Mouse (Mus musculus): ENCODE results near the gene Dag1. TPM values are rescaled to one million over a fixed set of nuclear protein-coding genes. Genes with fewer than 3 reads are reported as not detected.

Gene Dag1
- polyA plus RNA-seq, 1 experiment from 2014 or later, result 79.5 TPM

DNA sequence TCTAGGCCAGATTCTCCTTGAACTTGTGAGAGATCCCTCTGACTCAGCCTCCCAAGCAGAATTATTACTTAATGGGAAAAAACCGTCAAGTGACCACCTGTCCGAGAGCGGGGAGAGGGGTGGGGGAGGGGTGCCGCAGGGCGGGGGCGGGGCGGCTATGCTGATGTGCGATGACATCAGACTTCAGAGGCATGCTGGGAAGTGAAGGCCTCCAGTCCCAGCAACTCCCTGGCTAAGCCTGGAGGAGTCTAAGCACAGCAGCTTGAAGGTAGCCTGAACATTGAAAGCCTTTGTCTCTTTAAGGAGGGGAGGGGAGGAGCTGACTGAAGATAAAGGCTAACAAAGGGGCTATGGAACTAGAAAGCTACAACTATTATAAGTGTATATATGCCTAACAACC lies 98.6 kb downstream of the Dag1 start:
- no peak overlapping the region for H3K4me2 ChIP-seq (ENCODE audit: low read length)
- WGBS, result 32% methylated on average over 8 of the region's 8 CpGs

DNA sequence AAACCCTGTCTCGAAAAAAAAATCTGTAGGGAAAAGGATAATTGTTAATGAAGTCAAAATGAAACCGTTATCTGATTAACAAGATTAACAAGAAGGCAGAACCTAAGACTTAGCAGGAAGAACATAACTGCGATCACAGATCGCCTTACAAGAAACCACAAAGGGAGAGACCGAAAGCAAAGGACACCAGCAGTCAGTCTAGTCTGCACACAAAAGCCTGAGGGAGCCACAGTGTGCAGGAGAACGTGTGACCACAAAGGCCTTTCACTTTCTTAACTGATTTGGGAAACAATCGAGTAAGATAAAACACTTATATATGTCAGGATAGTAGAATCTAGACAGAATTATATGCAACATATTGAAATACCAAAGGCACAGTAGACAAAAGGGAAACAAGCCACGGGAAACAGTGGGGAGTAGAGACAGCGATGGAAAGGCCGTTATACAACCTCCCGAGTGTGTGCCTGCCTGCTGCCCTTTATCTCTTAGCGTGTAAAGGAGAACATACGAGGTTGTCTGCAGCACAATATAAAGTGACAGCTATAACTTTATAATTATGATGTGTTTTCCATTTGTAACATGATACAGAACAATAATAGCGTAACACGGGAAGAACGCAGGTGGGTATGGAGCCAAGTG lies 100.0 kb downstream of the Dag1 start:
- no peak for ATAC-seq
- Histone ChIP-seq H3K27me3 (ENCODE audit: control insufficient read depth, insufficient read depth, low read depth, low read length) (no peaks in the 10 kb centered on the region), H3K27ac (ENCODE audit: low read length) (no peak overlapping the region), H3K4me2 (ENCODE audit: low read length) (no peak overlapping the region), H3K4me1 (ENCODE audit: control insufficient read depth, insufficient read depth, low read length) (no peaks in the 10 kb centered on the region), H3K4me3 (ENCODE audit: low read depth, low read length) (no peak overlapping the region), H3K9ac (ENCODE audit: low read depth, low read length) (no peak overlapping the region), H3K9me3 (replicated peaks; ENCODE audit: control insufficient read depth, low read length, poor library complexity, severe bottlenecking) (no peaks in the 10 kb centered on the region), H3K36me3 (ENCODE audit: control insufficient read depth, insufficient read depth, low read length) (no peaks in the 10 kb centered on the region)
- WGBS, result 75% methylated on average over 16 of the region's 16 CpGs

More for the DNA sequence above, 98.6 kb downstream of the Dag1 start:
- Histone ChIP-seq H3K27ac (ENCODE audit: low read length) (no peak overlapping the region), H3K27me3 (ENCODE audit: control insufficient read depth, insufficient read depth, low read depth, low read length) (no peaks in the 10 kb centered on the region), H3K9ac (ENCODE audit: low read depth, low read length) (no peak overlapping the region), H3K4me3 (ENCODE audit: low read depth, low read length) (no peak overlapping the region), H3K9me3 (replicated peaks; ENCODE audit: control insufficient read depth, low read length, poor library complexity, severe bottlenecking) (no peaks in the 10 kb centered on the region), H3K4me1 (ENCODE audit: control insufficient read depth, insufficient read depth, low read length) (no peaks in the 10 kb centered on the region), H3K36me3 (ENCODE audit: control insufficient read depth, insufficient read depth, low read length) (no peaks in the 10 kb centered on the region)
- ATAC-seq, result no peak

DNA sequence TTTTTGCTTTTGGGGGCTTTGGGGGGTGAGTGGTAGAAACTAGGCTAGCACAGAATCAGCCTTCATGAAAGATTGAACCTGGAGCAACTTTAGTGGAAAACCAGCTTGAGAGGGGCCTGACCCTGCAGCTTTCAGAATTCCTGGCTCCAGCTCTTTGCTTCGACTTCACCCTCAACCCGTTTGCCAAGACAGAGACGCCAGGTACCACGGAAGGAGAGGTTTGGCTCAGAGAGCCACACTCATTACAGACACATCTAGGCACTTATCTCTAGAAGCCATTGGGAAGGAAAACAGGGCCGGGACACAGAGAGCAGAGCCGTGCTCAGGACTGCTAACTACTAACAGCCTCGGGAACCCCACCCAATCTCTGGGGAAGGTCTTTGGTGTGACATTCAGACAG lies 105.9 kb downstream of the Dag1 start:
- ATAC-seq, result no peak
- Histone ChIP-seq H3K4me1 (ENCODE audit: control insufficient read depth, insufficient read depth, low read length) (no peaks in the 10 kb centered on the region), H3K4me2 (ENCODE audit: low read length) (no peak overlapping the region), H3K4me3 (ENCODE audit: low read depth, low read length) (no peak overlapping the region), H3K27ac (ENCODE audit: low read length) (no peak overlapping the region), H3K27me3 (ENCODE audit: control insufficient read depth, insufficient read depth, low read depth, low read length) (no peaks in the 10 kb centered on the region), H3K9me3 (replicated peaks; ENCODE audit: control insufficient read depth, low read length, poor library complexity, severe bottlenecking) (no peaks in the 10 kb centered on the region), H3K9ac (ENCODE audit: low read depth, low read length) (no peak overlapping the region), H3K36me3 (ENCODE audit: control insufficient read depth, insufficient read depth, low read length) (no peaks in the 10 kb centered on the region)
- WGBS, result 76% methylated on average over 7 of the region's 7 CpGs

DNA sequence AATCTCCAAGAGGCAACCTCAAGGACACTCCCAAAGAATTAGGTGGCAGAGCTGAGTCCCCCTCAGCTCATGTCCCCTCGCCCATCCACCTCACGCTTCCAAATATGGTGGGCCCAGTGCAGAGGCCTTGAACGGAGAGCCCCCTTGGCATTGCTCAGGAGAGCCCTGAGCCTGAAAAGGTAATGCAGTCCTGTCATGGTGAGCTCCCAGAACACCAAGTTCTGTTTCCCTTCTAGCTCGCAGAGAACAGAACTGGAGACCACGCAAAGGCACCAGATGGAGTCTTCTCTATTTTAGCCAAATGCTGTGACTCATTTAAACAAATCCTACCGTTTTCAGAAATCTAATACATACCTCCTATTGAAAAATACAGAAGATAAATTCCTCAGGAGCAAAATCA lies 106.3 kb downstream of the Dag1 start:
- no peak for ATAC-seq
- no peak overlapping the region for H3K27ac ChIP-seq (ENCODE audit: low read length)
- no peak overlapping the region for H3K4me2 ChIP-seq (ENCODE audit: low read length)
- H3K4me3 ChIP-seq (ENCODE audit: low read depth, low read length), result no peak overlapping the region
- H3K36me3 ChIP-seq (ENCODE audit: control insufficient read depth, insufficient read depth, low read length), result no peaks in the 10 kb centered on the region
- no peaks in the 10 kb centered on the region for H3K9me3 ChIP-seq (replicated peaks; ENCODE audit: control insufficient read depth, low read length, poor library complexity, severe bottlenecking)
- WGBS, result 86% methylated on average over 6 of the region's 6 CpGs
- no peaks in the 10 kb centered on the region for H3K4me1 ChIP-seq (ENCODE audit: control insufficient read depth, insufficient read depth, low read length)
- H3K9ac ChIP-seq (ENCODE audit: low read depth, low read length), result no peak overlapping the region
- no peaks in the 10 kb centered on the region for H3K27me3 ChIP-seq (ENCODE audit: control insufficient read depth, insufficient read depth, low read depth, low read length)

DNA sequence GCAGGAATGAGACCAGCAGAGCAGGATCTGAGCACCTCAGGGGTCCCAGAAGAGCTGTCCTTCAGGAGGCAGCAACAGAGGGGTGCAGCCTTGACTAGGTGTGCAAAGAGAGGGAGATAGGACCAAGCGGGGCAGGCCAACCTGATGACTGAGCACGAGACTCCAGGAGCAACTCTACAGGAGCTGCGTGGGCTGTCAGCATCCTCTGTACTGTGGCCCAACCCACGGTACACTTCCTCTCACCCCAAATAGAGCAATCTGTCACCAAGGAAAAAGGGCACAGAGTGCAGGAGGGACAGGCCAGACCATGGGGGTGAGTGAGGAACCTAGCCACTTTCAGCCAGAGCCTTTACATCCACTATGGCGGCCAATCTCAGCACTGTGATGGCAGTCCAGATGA lies 107.0 kb downstream of the Dag1 start:
- Histone ChIP-seq H3K9me3 (replicated peaks; ENCODE audit: control insufficient read depth, low read length, poor library complexity, severe bottlenecking) (no peaks in the 10 kb centered on the region), H3K27me3 (ENCODE audit: control insufficient read depth, insufficient read depth, low read depth, low read length) (no peaks in the 10 kb centered on the region), H3K4me3 (ENCODE audit: low read depth, low read length) (no peak overlapping the region), H3K9ac (ENCODE audit: low read depth, low read length) (no peak overlapping the region), H3K4me2 (ENCODE audit: low read length) (no peak overlapping the region), H3K36me3 (ENCODE audit: control insufficient read depth, insufficient read depth, low read length) (no peaks in the 10 kb centered on the region), H3K4me1 (ENCODE audit: control insufficient read depth, insufficient read depth, low read length) (no peaks in the 10 kb centered on the region), H3K27ac (ENCODE audit: low read length) (no peak overlapping the region)
- ATAC-seq, result no peak
- 93% methylated on average over 5 of the region's 5 CpGs for WGBS

DNA sequence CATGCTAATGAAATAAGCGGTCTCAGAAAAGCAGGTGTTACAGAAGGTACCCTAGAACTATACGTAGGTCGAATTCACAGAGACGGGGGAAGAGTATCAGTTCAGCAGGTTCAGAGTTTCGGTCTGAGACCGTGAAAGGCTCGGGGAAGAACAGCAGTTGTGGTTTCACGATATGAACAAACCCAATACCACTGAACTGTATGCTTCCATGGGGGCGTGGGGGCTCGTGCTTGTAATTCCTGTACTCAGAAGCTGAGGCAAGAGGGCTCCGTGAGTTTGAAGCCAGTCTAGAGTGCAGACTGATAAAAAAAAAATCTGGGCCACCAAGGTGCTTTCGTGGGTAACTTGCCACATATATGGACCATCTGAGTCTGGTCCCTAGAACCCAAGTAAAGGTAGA lies 108.9 kb downstream of the Dag1 start:
- no peaks in the 10 kb centered on the region for H3K4me1 ChIP-seq (ENCODE audit: control insufficient read depth, insufficient read depth, low read length)
- no peaks in the 10 kb centered on the region for H3K36me3 ChIP-seq (ENCODE audit: control insufficient read depth, insufficient read depth, low read length)
- H3K9me3 ChIP-seq (replicated peaks; ENCODE audit: control insufficient read depth, low read length, poor library complexity, severe bottlenecking), result no peaks in the 10 kb centered on the region
- no peak overlapping the region for H3K4me2 ChIP-seq (ENCODE audit: low read length)
- H3K27me3 ChIP-seq (ENCODE audit: control insufficient read depth, insufficient read depth, low read depth, low read length), result no peaks in the 10 kb centered on the region
- H3K4me3 ChIP-seq (ENCODE audit: low read depth, low read length), result no peak overlapping the region
- no peak overlapping the region for H3K9ac ChIP-seq (ENCODE audit: low read depth, low read length)
- ATAC-seq, result no peak
- 92% methylated on average over 12 of the region's 12 CpGs for WGBS
- no peak overlapping the region for H3K27ac ChIP-seq (ENCODE audit: low read length)

Other genes with a start within 250 kb of the Dag1 start
- gene Gmppb, start 214.7 kb downstream of the Dag1 start, polyA plus RNA-seq (2015; fragmentation: Nextera tagmentation; extraction: Ambion mirVana), result 19.8 and 22.8 TPM in 2 replicates
- 2.6 and 2.8 TPM in 2 replicates for gene Amigo3, start 210.8 kb downstream of the Dag1 start, polyA plus RNA-seq (2015; fragmentation: Nextera tagmentation; extraction: Ambion mirVana)
- 0.09 TPM in 1 of 2 replicates, not detected in the other for gene Mst1, start 183.5 kb downstream of the Dag1 start, polyA plus RNA-seq (2015; fragmentation: Nextera tagmentation; extraction: Ambion mirVana)
- gene Rnf123, start 180.6 kb downstream of the Dag1 start, polyA plus RNA-seq (2015; fragmentation: Nextera tagmentation; extraction: Ambion mirVana), result 53.4 and 53.9 TPM in 2 replicates
- 46.0 and 50.8 TPM in 2 replicates for gene Apeh, start 169.4 kb downstream of the Dag1 start, polyA plus RNA-seq (2015; fragmentation: Nextera tagmentation; extraction: Ambion mirVana)
- 8.6 and 10.1 TPM in 2 replicates for gene Bsn, start 73.6 kb downstream of the Dag1 start, polyA plus RNA-seq (2015; fragmentation: Nextera tagmentation; extraction: Ambion mirVana)
- 149 and 163 TPM in 2 replicates for gene Nicn1, start 26.5 kb upstream of the Dag1 start, polyA plus RNA-seq (2015; fragmentation: Nextera tagmentation; extraction: Ambion mirVana)
- 30.2 and 33.6 TPM in 2 replicates for gene Amt, start 32.9 kb upstream of the Dag1 start, polyA plus RNA-seq (2015; fragmentation: Nextera tagmentation; extraction: Ambion mirVana)
- 273 and 286 TPM in 2 replicates for gene Rhoa, start 42.2 kb upstream of the Dag1 start, polyA plus RNA-seq (2015; fragmentation: Nextera tagmentation; extraction: Ambion mirVana)
- 47.9 and 49.2 TPM in 2 replicates for gene Tcta, start 42.2 kb upstream of the Dag1 start, polyA plus RNA-seq (2015; fragmentation: Nextera tagmentation; extraction: Ambion mirVana)
- gene Gpx1, start 74.9 kb upstream of the Dag1 start, polyA plus RNA-seq (2015; fragmentation: Nextera tagmentation; extraction: Ambion mirVana), result 434 and 456 TPM in 2 replicates
- gene Usp4, start 83.9 kb upstream of the Dag1 start, polyA plus RNA-seq (2015; fragmentation: Nextera tagmentation; extraction: Ambion mirVana), result 126 and 142 TPM in 2 replicates
- 2.3 and 2.5 TPM in 2 replicates for gene 1700102P08Rik, start 128.8 kb upstream of the Dag1 start, polyA plus RNA-seq (2015; fragmentation: Nextera tagmentation; extraction: Ambion mirVana)
- 1.7 and 2.6 TPM in 2 replicates for gene Ccdc36, start 164.5 kb upstream of the Dag1 start, polyA plus RNA-seq (2015; fragmentation: Nextera tagmentation; extraction: Ambion mirVana)
- gene BC048562, start 172.5 kb upstream of the Dag1 start, polyA plus RNA-seq (2015; fragmentation: Nextera tagmentation; extraction: Ambion mirVana), result not detected in 2 replicates
- gene Ccdc71, start 196.6 kb upstream of the Dag1 start, polyA plus RNA-seq (2015; fragmentation: Nextera tagmentation; extraction: Ambion mirVana), result 65.2 and 69.3 TPM in 2 replicates
- gene Klhdc8b, start 197.6 kb upstream of the Dag1 start, polyA plus RNA-seq (2015; fragmentation: Nextera tagmentation; extraction: Ambion mirVana), result 72.6 and 81.0 TPM in 2 replicates
- 18.6 and 19.3 TPM in 2 replicates for gene Lamb2, start 215.8 kb upstream of the Dag1 start, polyA plus RNA-seq (2015; fragmentation: Nextera tagmentation; extraction: Ambion mirVana)
- gene Usp19, start 226.6 kb upstream of the Dag1 start, polyA plus RNA-seq (2015; fragmentation: Nextera tagmentation; extraction: Ambion mirVana), result 68.6 and 71.5 TPM in 2 replicates
- gene Qars, start 243.7 kb upstream of the Dag1 start, polyA plus RNA-seq (2015; fragmentation: Nextera tagmentation; extraction: Ambion mirVana), result 56.6 and 68.2 TPM in 2 replicates